27 mouse cellular contexts compared by ENCODE assay signal in genomic region chr1:66874740-66875139, GRCm38 (mm10).
"Had no signal": no experiment of that assay in that cellular context is flagged by ENCODE, and none has a peak within 500 bp of the region (broad histone marks: within the 10 kb centered on the region; RNA-seq: fewer than 3 reads in every experiment).

No protein-coding gene starts in this region.

- ATAC-seq: hindbrain, postnatal 0 days; intestine, embryonic 15.5 days; liver, embryonic 12.5 days had no signal

- H3K9ac ChIP-seq: heart, embryonic 13.5 days; heart, embryonic 15.5 days; hindbrain, embryonic 13.5 days; hindbrain, embryonic 15.5 days; intestine, embryonic 15.5 days; kidney, embryonic 15.5 days; limb, embryonic 13.5 days; limb, embryonic 15.5 days; liver, embryonic 12.5 days; liver, embryonic 14.5 days had no signal

- H3K27ac ChIP-seq: heart, adult 2 months; heart, embryonic 13.5 days; heart, embryonic 15.5 days; hindbrain, embryonic 13.5 days; hindbrain, embryonic 15.5 days; hindbrain, postnatal 0 days; intestine, embryonic 15.5 days; kidney, embryonic 15.5 days; kidney, postnatal 0 days; limb, embryonic 13.5 days; limb, embryonic 15.5 days; liver, embryonic 12.5 days; liver, embryonic 14.5 days had no signal

- H3K4me1 ChIP-seq: hindbrain, embryonic 13.5 days; hindbrain, embryonic 15.5 days; intestine, embryonic 15.5 days; kidney, embryonic 15.5 days; limb, embryonic 13.5 days; liver, embryonic 12.5 days had no signal

- H3K36me3 ChIP-seq: heart, embryonic 13.5 days; heart, embryonic 15.5 days; hindbrain, embryonic 13.5 days; hindbrain, embryonic 15.5 days; intestine, embryonic 15.5 days; kidney, embryonic 15.5 days; limb, embryonic 13.5 days; limb, embryonic 15.5 days; liver, embryonic 12.5 days had no signal

- H3K4me2 ChIP-seq: heart, embryonic 11.5 days; heart, embryonic 13.5 days; heart, embryonic 15.5 days; hindbrain, embryonic 13.5 days; hindbrain, embryonic 15.5 days; intestine, embryonic 15.5 days; kidney, embryonic 15.5 days; limb, embryonic 13.5 days; limb, embryonic 15.5 days; liver, embryonic 12.5 days had no signal

- H3K27me3 ChIP-seq: heart, embryonic 13.5 days; heart, embryonic 15.5 days; hindbrain, embryonic 13.5 days; hindbrain, embryonic 15.5 days; intestine, embryonic 15.5 days; kidney, embryonic 15.5 days; limb, embryonic 13.5 days; limb, embryonic 15.5 days; liver, embryonic 12.5 days had no signal

- DNase-seq: gastrocnemius, postnatal 14 days; gastrocnemius, postnatal 36 days; heart, adult 11 months; heart, adult 2 months; heart, postnatal 14 days; heart, postnatal 36 days; kidney, adult 11 months; kidney, adult 2 months; kidney, adult 9 months; kidney, postnatal 14 days; kidney, postnatal 36 days; layer of hippocampus, adult 9-11 months; layer of hippocampus, postnatal 36 days; left cerebral cortex, postnatal 4 days had no signal

- H3K4me3 ChIP-seq: heart, adult 2 months; heart, embryonic 13.5 days; heart, embryonic 15.5 days; hindbrain, embryonic 13.5 days; hindbrain, embryonic 15.5 days; intestine, embryonic 15.5 days; kidney, embryonic 15.5 days; limb, embryonic 13.5 days; limb, embryonic 15.5 days; liver, embryonic 12.5 days had no signal

- H3K9me3 ChIP-seq: heart, embryonic 15.5 days; hindbrain, embryonic 13.5 days; hindbrain, embryonic 15.5 days; intestine, embryonic 15.5 days; kidney, embryonic 15.5 days; limb, embryonic 15.5 days had no signal
